Mouse (Mus musculus) heart, adult 2 months (tissue): Measurements from ENCODE around the gene Rpl7l1.

Experiments used
- CTCF ChIP-seq: fragments of 200-600 bp; IDR thresholded peaks from 2 replicates; pipeline ENCODE4 v1.8.1; 2022; ENCODE audit warnings: antibody characterized with exemption, mild to moderate bottlenecking, moderate library complexity
- POLR2A ChIP-seq: fragments of 200-500 bp; IDR thresholded peaks from 2 replicates; pipeline ENCODE4 v1.6.1; 2011; ENCODE audit warnings: mild to moderate bottlenecking, low read depth, low read length, control low read depth; ENCODE audit not compliant: insufficient read depth

DNA sequence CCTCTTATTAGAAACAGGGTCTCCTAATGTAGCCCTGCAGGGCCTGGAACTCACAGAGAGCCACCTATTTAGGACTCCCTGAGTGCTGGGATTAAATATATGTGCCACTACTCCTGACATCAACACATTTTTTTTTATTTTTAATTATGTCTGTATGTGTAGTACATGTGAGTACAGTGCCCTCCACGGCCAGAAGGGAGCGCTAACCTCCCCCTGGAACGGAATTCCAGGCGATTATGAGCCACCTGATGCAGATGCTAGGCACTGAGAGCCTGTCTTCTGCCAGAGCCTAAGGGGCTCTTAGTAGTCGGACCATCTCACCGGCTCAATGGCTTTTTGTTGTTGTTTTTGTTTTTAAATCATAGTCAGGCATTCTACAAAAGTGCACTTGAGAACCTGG, 54.5 kb downstream of the Rpl7l1 start:
- TF ChIP-seq CTCF (peak; percentile 54), POLR2A (no peak)
